Mouse (Mus musculus): ENCODE results near the gene Usp5.
"Not testable (repeated sequence)": the region's sequence is repeated elsewhere in the genome, so short reads cannot be mapped to it uniquely, and the experiment has no call there.

Usp5 gene

GRCm38 (mm10) chr6:124809775-124810538 is 19.3 kb downstream of the Usp5 start:
- no peak for DNase-seq

DNA sequence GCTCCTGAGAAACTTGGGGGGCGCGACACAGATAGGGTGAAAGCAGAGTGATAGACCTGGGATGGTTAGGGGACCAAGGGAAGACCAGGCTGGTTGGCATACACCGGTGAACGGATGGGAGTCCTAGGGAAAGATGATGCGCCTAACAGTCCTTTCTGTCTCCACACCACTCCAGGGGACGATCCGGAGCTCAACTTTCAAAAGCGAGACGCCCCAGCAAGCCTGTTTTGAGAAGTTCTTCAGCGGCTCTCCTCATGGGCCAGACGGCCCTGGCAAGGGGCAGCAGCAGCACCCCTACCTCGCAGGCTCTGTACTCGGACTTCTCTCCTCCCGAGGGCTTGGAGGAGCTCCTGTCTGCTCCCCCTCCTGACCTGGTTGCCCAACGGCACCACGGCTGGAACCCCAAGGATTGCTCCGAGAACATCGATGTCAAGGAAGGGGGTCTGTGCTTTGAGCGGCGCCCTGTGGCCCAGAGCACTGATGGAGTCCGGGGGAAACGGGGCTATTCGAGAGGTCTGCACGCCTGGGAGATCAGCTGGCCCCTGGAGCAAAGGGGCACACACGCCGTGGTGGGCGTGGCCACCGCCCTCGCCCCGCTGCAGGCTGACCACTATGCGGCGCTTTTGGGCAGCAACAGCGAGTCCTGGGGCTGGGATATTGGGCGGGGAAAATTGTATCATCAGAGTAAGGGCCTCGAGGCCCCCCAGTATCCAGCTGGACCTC is 20.1 kb downstream of the Usp5 start:
- peak; percentile 92 for DNase-seq

GRCm38 (mm10) chr6:124808358-124809012 is 20.8 kb downstream of the Usp5 start, which contains the start of gene Spsb2:
Gene Spsb2, plus strand, starts transcription at chr6:124808661.
- peak; percentile 90 for DNase-seq

DNA sequence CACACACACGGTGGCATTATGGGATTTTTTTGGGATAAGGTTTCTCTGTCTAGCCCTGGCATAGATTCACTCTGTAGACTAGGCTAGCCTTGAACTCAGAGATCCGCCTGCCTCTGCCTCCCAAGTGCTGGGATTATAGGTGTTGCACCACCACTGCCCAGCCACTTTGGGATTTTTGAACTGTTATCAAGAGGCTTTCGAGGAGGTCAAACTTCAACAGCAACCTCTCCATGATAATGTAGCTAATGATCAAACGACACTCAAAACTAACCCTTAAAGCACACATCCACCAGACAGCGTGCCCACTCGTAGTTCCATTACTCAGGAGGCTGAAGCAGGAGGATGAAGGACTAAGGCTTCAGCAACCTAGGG is 21.3 kb downstream of the Usp5 start:
- no peak for DNase-seq

DNA sequence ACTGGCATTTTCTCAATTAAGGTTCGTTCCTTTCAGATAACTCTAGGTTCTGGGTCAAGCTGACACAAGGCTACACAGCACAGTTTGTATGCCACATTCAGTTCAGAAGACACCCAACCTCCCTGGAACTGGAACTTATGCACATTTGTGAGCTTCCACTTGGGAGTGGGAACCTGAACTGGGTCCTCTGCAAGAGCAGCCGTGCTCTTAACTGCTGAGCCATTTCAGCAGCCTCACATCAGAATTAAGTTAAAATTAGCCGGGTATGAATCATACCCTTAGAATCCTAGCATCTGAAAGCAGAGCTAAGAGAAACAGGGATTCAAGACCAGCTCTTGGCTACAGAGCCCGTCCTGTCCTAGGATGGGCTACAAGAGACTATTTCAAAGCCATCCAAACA is 21.9 kb downstream of the Usp5 start:
- no peak for DNase-seq

DNA sequence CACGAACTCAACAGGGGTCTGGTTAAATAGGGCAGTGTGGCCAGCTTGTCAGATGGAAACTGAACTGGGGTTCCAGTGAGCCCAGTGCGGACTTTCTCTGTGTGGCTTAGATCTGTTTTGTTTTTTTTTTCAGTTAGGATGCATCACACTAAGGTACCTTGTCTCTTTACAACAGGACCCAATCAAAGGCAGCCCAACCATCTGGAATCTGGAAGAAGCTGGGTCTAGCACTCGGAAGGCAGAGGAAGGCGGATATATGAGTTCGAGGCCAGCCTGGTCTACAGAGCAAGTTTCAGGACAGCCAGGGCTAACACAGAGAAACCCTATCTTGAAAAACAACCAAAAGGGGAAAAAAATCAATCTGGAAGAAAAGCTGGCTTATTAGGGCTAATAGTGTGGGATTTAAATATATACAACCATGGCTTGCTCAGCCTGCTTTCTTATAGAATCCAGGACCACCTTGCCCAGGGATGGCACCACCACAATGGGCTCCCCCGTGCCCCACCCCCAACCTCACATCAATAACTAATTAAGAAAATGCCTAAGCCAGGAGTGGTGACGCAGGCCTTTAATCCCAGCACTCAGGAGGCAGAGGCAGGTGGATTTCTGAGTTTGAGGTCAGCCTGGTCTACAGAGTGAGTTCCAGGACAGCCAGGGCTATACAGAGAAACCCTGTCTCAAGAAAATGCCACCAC is 22.7 kb downstream of the Usp5 start:
- DNase-seq: no peak

DNA sequence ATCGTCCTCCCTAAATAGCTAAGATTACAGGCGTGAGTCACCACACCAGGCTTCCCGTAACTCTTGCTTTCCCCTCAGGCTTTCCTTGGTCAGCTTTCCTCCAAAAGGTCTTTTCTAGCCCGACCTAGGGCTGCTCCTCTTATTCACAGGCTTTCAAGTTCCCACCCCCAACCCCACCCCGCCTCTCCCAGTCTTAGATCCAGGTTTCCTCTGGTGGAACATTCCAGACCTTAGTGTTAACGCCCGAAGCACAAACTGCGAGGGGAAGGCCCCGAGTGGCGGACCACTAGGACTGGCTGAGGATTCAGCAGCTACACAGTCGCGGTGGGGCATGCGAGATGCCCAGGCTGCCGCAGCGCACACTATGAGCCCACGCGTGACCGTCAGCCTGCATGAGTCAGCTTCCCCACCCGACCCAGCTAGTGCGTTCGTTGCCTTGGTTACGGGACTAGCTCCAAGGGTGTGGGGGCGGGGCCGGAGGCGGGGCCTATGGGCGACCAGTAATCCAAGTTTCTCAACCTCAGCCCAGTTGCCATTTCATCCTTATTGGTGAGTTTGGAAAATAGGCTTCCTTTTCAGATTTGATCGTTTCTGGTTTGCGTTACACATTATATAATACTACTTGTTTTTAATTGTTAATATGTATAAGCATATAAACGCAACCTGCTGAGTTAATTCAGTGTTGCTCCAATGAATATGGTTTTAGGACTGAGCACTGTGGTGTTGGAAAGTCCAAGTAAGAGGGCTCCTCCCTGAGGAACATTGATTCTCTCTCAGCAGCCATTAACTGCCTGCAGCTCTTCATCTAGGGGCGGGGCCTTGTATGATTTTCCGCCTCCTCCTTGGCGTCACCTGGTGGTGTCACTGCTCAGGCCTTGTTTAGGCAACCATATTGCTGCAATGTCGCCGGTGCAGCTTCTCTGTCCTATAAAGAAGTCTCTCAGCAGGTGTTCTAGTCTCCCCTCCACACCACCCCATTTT is 23.7 kb downstream of the Usp5 start:
- peak; percentile 98 for DNase-seq

GRCm38 (mm10) chr6:124804341-124804740 is 24.9 kb downstream of the Usp5 start:
- no peak for DNase-seq

DNA sequence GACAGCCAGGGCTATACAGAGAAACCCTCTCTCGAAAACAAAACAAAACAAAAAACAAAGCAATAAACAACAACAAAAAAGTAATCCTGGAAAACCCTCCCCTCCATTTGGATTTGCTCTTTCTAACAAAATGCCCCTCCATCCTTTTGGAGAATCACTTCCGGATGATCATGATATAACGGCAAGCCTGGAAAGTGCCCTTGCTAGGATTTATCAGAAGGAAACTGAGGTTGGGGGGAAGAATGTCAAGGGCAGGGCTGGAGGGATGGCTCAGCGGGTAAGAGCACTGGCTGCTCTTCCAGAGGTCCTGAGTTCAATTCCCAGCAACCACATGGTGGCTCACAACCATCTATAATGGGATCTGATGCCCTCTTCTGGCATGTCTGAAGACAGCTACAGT is 25.6 kb downstream of the Usp5 start:
- DNase-seq: not testable (repeated sequence)

GRCm38 (mm10) chr6:124803061-124803460 is 26.2 kb downstream of the Usp5 start:
- no peak for DNase-seq

DNA sequence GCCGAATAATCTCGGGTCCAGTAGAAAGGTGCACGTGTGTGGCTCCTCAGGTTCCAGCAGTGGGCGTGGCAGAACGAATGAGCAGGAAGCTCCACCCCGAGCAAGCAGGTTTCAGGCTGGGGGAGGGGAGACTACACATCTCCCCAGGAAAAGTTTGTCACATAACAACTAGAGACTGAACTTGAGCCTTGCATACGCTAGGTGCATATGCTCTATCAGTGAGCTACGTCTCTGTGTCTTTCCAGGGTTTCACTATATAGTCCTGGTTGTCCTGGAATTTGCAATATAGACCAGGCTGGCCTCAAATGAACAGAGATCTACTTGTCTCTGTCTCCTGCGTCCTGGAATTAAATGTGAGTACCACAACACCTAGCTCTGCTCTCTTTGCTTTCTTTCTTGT is 26.9 kb downstream of the Usp5 start:
- DNase-seq: not testable (repeated sequence)

DNA sequence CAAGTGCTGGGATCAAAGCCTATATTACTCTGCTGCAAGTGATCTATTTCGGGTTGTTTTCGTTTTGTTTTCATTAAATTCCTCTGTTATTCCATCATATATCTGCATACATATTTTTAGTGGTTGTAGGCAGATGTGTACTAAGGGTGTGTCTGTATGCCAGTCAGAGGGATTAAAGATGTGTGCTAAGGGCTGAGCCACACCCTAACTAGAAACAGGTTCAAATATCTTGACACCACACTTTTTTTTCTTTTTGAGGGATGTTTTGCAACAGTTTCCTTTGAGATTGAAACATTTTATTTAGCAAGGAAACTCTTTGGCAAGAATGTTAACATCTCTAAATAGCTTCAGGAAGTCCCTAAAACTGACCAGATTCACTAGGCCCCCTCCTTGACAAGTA is 33.1 kb downstream of the Usp5 start:
- no peak for DNase-seq

GRCm38 (mm10) chr6:124795781-124796180 is 33.5 kb downstream of the Usp5 start:
- peak; percentile 24 for DNase-seq

DNA sequence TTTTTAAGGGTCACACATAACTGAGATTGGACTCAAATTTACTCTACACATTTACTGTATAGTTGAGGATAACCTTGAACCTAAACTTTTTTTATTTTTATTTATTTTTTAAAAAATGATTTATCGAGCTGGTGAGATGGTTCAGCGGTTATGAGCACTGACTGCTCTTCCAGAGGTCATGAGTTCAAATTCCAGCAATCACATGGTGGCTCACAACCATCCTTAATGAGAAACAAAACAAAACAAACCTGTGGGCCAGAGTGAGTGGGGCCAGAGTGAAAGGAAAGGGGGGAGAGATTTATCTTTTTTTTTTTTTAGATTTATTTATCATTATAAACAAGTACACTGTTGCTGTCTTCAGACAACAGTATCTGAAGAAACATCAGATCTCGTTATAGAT is 37.4 kb downstream of the Usp5 start:
- no peak for DNase-seq

GRCm38 (mm10) chr6:124790121-124790520 is 39.2 kb downstream of the Usp5 start:
- DNase-seq: no peak

GRCm38 (mm10) chr6:124789519-124789918 is 39.8 kb downstream of the Usp5 start:
- no peak for DNase-seq

DNA sequence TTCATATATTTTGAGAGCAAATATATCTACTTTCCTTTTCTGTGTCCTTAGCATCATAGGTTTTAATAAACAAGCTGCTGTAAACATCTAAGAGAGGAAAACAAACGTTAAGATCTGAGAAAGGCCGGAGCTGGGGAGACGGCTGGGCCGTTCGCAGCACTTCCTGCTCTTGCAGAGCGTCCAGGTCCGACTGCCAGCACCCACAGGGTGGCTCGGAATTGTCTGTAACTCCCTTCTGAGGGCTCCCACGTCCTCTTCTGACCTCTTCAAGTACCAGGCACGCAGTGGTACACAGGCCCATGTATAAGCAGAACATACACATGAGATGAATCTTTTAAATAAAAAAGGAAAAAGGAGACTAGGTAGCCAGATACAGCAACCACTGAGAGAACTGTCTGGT is 41.6 kb downstream of the Usp5 start:
- no peak for DNase-seq

- DNase-seq: no peak
Observed at GRCm38 (mm10) chr6:124786756-124787420, 42.4 kb downstream of the Usp5 start.

GRCm38 (mm10) chr6:124782436-124782835 is 46.8 kb downstream of the Usp5 start:
- DNase-seq: peak; percentile 68

- DNase-seq: no peak
Observed at GRCm38 (mm10) chr6:124780917-124781316, 48.4 kb downstream of the Usp5 start.

DNA sequence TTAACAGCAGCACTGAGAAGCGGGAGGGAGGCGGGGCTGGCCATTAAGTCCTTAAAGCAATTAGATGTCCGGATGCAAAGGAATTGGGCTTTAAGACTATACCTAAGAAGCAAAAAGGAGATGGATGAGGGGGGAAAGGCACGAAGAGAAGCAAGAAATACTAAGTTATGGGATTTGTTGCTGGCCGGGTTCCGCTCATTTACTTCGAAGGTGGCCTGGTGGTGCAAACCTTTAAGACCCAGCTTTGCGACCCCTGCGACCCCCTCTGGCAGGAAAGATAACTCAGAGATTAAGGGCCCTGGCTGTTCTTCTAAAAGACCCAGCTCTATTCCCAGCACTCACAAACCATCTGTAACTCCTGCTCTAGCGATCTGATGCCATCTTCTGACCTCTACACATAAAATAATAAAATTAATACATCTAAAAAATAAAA is 49.3 kb downstream of the Usp5 start:
- peak; percentile 60 for DNase-seq
